Mouse (Mus musculus): Measurements from ENCODE around the gene Muc2. TPM values are rescaled to one million over a fixed set of nuclear protein-coding genes. Genes with fewer than 3 reads are reported as not detected.

Muc2 gene
- total RNA-seq (2014; fragmentation: Nextera tagmentation) (not detected in 2 replicates), total RNA-seq (2017) (0.05 TPM in 1 of 2 replicates, not detected in the other), polyA plus RNA-seq (2012) (not detected in 2 replicates)

DNA sequence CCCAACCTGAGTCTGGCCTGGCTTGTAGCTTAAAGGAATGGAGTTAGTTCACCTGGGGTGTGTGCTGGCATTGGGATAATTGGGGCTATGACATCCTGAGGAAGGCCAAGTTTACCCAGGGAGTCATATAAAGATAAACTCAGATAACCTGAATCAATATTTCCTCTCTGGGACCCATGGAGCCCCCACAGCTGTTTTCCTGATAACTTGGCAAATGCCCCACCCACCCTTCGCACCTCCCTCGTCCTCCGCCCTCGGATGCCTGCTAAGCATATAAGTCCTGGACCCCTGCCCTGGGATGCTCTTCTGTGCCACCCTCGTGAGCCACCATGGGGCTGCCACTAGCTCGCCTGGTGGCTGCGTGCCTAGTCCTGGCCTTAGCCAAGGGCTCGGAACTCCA, at the start of gene Muc2:
Gene Muc2 (plus strand): TSS at position 301 of the 400 bp plus-strand sequence.
- no peak for ATAC-seq (ENCODE audit: extremely low read depth, insufficient number of reproducible peaks, low FRiP score, poor library complexity, severe bottlenecking)
- no peak for DNase-seq (ENCODE audit: low spot score)
- Histone ChIP-seq H3K4me3 (ENCODE audit: low read depth, low read length) (no peak within 1 kb of the TSS), H3K36me3 (replicated peaks) (no peaks in the 10 kb centered on the region), H3K9me3 (replicated peaks) (no peaks in the 10 kb centered on the region), H3K4me1 (ENCODE audit: insufficient read depth, low read depth, low read length) (no peaks in the 10 kb centered on the region), H3K27me3 (ENCODE audit: insufficient read depth, low read length) (peaks cover 6% of the 10 kb centered on the region; the same call in 1 of the 2 replicates)
- TF ChIP-seq CTCF (IDR thresholded peaks at IDR 0.05; ENCODE audit: low read depth, low read length) (no peak), POLR2AphosphoS5 (IDR thresholded peaks at IDR 0.05; ENCODE audit: insufficient replicate concordance, low read depth, low read length) (no peak), GATA2 (IDR thresholded peaks at IDR 0.05; ENCODE audit: borderline replicate concordance, low read depth, low read length) (no peak), TAL1 (conservative IDR thresholded peaks at IDR 0.05; ENCODE audit: low read depth, low read length) (no peak), GATA1 (IDR thresholded peaks at IDR 0.05; ENCODE audit: borderline replicate concordance, low read length) (no peak)

DNA sequence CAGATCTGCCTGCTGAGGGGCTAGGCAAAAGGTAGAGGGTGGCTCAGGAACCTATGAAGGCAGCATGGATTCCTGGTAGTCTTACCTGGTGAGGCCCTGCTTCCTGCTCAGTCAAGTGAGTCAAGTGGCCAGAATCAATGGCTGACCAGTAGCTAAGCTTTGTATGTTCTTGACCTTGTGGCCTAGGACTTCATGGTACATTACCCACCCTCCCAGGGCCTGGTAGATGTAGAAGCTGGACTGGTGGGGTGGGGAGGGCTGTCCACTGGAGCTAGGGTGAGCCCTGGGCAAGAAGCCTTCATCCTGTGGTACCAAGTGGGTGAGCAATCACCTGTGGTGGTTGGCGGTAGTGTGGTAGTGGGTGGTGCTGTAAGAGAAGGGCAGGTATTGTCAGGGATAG, 47.8 kb upstream of the Muc2 start:
- DNase-seq (ENCODE audit: low spot score) (no peak), ATAC-seq (ENCODE audit: extremely low read depth, insufficient number of reproducible peaks, low FRiP score, poor library complexity, severe bottlenecking) (no peak)
- TF ChIP-seq GATA2 (IDR thresholded peaks at IDR 0.05; ENCODE audit: borderline replicate concordance, low read depth, low read length) (no peak), TAL1 (conservative IDR thresholded peaks at IDR 0.05; ENCODE audit: low read depth, low read length) (no peak), POLR2AphosphoS5 (IDR thresholded peaks at IDR 0.05; ENCODE audit: insufficient replicate concordance, low read depth, low read length) (no peak), CTCF (IDR thresholded peaks at IDR 0.05; ENCODE audit: low read depth, low read length) (no peak), GATA1 (IDR thresholded peaks at IDR 0.05; ENCODE audit: borderline replicate concordance, low read length) (no peak)
- Histone ChIP-seq H3K36me3 (replicated peaks) (no peaks in the 10 kb centered on the region), H3K4me1 (ENCODE audit: insufficient read depth, low read depth, low read length) (no peaks in the 10 kb centered on the region; the same call in 1 of the 2 replicates), H3K9me3 (replicated peaks) (no peaks in the 10 kb centered on the region), H3K4me3 (ENCODE audit: low read depth, low read length) (no peak overlapping the region), H3K27me3 (ENCODE audit: insufficient read depth, low read length) (peaks cover 9% of the 10 kb centered on the region)

DNA sequence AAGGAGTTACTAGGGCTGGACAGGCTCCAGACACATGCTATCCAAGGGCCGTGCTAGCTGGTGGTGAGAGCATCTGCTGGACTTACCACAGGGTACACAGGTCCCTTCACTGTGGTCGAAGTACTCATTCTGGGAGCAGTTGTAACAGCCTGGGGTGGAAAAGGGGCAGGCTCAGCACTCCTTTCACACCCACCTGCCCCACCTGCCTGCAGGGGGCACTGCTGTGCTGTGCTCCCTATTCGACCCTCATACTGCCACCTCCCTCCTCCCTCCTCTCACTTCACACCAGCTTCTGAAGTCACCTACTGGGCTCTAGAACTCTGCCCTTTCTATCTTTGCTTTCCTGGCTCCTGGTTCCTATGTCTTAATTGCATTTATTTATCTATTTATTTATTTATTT, 47.0 kb upstream of the Muc2 start:
- no peak for ATAC-seq (ENCODE audit: extremely low read depth, insufficient number of reproducible peaks, low FRiP score, poor library complexity, severe bottlenecking)

DNA sequence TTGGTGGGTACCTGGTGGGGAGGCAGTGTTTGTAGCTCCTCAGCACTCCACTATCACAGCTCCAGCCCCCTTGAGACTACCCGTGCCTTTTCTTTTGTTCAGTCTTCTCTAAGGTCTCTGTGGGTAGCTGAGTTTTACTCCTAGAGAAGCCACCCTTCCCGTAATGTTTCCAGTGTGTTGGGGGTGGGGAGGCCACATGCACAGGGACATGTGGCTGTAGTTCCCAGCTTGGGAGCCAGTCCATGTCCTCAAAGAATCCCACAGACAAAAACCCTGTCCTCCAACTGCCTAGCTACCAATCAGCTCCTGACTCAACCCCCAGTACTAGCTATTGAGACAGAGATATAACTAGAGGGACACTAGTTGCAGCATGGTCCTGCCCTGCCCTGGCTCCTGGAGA, 43.1 kb upstream of the Muc2 start:
- Histone ChIP-seq H3K9me3 (replicated peaks) (no peaks in the 10 kb centered on the region), H3K4me3 (ENCODE audit: low read depth, low read length) (no peak overlapping the region), H3K36me3 (replicated peaks) (no peaks in the 10 kb centered on the region), H3K4me1 (ENCODE audit: insufficient read depth, low read depth, low read length) (no peaks in the 10 kb centered on the region; the same call in 1 of the 2 replicates), H3K27me3 (ENCODE audit: insufficient read depth, low read length) (peaks cover 10% of the 10 kb centered on the region)
- ATAC-seq (ENCODE audit: extremely low read depth, insufficient number of reproducible peaks, low FRiP score, poor library complexity, severe bottlenecking) (no peak), DNase-seq (ENCODE audit: low spot score) (no peak)
- TF ChIP-seq CTCF (IDR thresholded peaks at IDR 0.05; ENCODE audit: low read depth, low read length) (no peak), POLR2AphosphoS5 (IDR thresholded peaks at IDR 0.05; ENCODE audit: insufficient replicate concordance, low read depth, low read length) (no peak), GATA1 (IDR thresholded peaks at IDR 0.05; ENCODE audit: borderline replicate concordance, low read length) (no peak), TAL1 (conservative IDR thresholded peaks at IDR 0.05; ENCODE audit: low read depth, low read length) (no peak), GATA2 (IDR thresholded peaks at IDR 0.05; ENCODE audit: borderline replicate concordance, low read depth, low read length) (no peak)

More for the DNA sequence above, 47.0 kb upstream of the Muc2 start:
- Histone ChIP-seq H3K4me1 (ENCODE audit: insufficient read depth, low read depth, low read length) (no peaks in the 10 kb centered on the region; the same call in 1 of the 2 replicates), H3K4me3 (ENCODE audit: low read depth, low read length) (no peak overlapping the region), H3K9me3 (replicated peaks) (no peaks in the 10 kb centered on the region), H3K27me3 (ENCODE audit: insufficient read depth, low read length) (peaks cover 9% of the 10 kb centered on the region), H3K36me3 (replicated peaks) (no peaks in the 10 kb centered on the region)
- DNase-seq (ENCODE audit: low spot score): peak; percentile 17
- TF ChIP-seq POLR2AphosphoS5 (IDR thresholded peaks at IDR 0.05; ENCODE audit: insufficient replicate concordance, low read depth, low read length) (no peak), GATA1 (IDR thresholded peaks at IDR 0.05; ENCODE audit: borderline replicate concordance, low read length) (no peak), CTCF (IDR thresholded peaks at IDR 0.05; ENCODE audit: low read depth, low read length) (peak; percentile 48), GATA2 (IDR thresholded peaks at IDR 0.05; ENCODE audit: borderline replicate concordance, low read depth, low read length) (no peak), TAL1 (conservative IDR thresholded peaks at IDR 0.05; ENCODE audit: low read depth, low read length) (no peak)

DNA sequence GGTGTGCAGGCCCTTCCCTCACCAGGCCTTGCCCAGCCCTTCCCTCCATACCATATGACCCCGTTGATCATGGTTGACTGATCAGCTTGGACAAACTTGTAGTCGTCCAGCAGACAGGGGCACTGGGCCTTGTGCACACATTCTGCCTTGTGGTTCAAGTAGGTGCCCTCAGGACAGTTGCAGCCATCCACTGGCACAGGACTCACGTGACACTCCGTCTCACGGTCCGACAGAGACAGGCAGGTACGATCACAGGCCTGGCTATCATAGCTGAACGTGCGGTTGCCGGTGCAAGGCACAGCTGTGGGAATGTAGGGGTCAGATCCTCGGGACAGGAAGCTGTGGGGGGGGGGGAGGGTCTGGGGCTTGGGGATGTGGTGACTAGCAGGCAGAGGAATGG, 42.3 kb upstream of the Muc2 start:
- no peaks in the 10 kb centered on the region for H3K36me3 ChIP-seq (replicated peaks)
- H3K4me1 ChIP-seq (ENCODE audit: insufficient read depth, low read depth, low read length): no peaks in the 10 kb centered on the region; the same call in 1 of the 2 replicates
- no peaks in the 10 kb centered on the region for H3K9me3 ChIP-seq (replicated peaks)
- H3K27me3 ChIP-seq (ENCODE audit: insufficient read depth, low read length): peaks cover 5% of the 10 kb centered on the region
- no peak overlapping the region for H3K4me3 ChIP-seq (ENCODE audit: low read depth, low read length)
- DNase-seq (ENCODE audit: low spot score): no peak
- TF ChIP-seq GATA1 (IDR thresholded peaks at IDR 0.05; ENCODE audit: borderline replicate concordance, low read length) (no peak), GATA2 (IDR thresholded peaks at IDR 0.05; ENCODE audit: borderline replicate concordance, low read depth, low read length) (no peak), CTCF (IDR thresholded peaks at IDR 0.05; ENCODE audit: low read depth, low read length) (no peak), POLR2AphosphoS5 (IDR thresholded peaks at IDR 0.05; ENCODE audit: insufficient replicate concordance, low read depth, low read length) (no peak), TAL1 (conservative IDR thresholded peaks at IDR 0.05; ENCODE audit: low read depth, low read length) (no peak)
- no peak for ATAC-seq (ENCODE audit: extremely low read depth, insufficient number of reproducible peaks, low FRiP score, poor library complexity, severe bottlenecking)

DNA sequence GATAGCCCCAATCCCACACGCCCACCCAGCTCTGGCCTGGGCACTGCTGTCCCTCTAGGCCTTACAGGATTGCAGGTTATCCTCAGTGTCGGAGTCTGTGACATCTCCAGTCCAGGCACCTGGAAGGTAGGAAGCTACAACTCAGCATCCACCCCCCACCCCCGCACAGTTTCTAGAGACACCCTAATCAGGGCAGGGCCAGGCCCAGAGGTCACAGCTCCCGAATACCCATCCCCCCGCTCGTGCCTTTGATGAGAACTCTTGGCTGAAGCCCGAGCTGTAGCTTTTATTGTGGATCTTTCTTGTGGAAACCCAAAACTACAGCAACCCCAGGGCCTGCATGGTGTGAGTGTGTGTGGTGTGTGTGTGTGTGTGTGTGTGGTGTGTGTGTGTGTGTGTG, 37.9 kb upstream of the Muc2 start:
- Histone ChIP-seq H3K27me3 (ENCODE audit: insufficient read depth, low read length) (peaks cover 14% of the 10 kb centered on the region), H3K4me3 (ENCODE audit: low read depth, low read length) (no peak overlapping the region), H3K4me1 (ENCODE audit: insufficient read depth, low read depth, low read length) (no peaks in the 10 kb centered on the region), H3K9me3 (replicated peaks) (no peaks in the 10 kb centered on the region), H3K36me3 (replicated peaks) (no peaks in the 10 kb centered on the region)
- ATAC-seq (ENCODE audit: extremely low read depth, insufficient number of reproducible peaks, low FRiP score, poor library complexity, severe bottlenecking) (no peak), DNase-seq (ENCODE audit: low spot score) (no peak)
- TF ChIP-seq TAL1 (conservative IDR thresholded peaks at IDR 0.05; ENCODE audit: low read depth, low read length): no peak
- no peak for TF ChIP-seq POLR2AphosphoS5 (IDR thresholded peaks at IDR 0.05; ENCODE audit: insufficient replicate concordance, low read depth, low read length)
- no peak for TF ChIP-seq GATA1 (IDR thresholded peaks at IDR 0.05; ENCODE audit: borderline replicate concordance, low read length)
- no peak for TF ChIP-seq CTCF (IDR thresholded peaks at IDR 0.05; ENCODE audit: low read depth, low read length)
- TF ChIP-seq GATA2 (IDR thresholded peaks at IDR 0.05; ENCODE audit: borderline replicate concordance, low read depth, low read length): no peak

Measured in G1E (cell line).